Mouse (Mus musculus) intestine, postnatal 0 days (tissue): Measurements from ENCODE around the gene Rgs10. TPM values are rescaled to one million over a fixed set of nuclear protein-coding genes. Genes with fewer than 3 reads are reported as not detected.

Source experiments
- ATAC-seq: fragments of 200-750 bp; cut with Nextera tagmentation; 2 replicates; pipeline ENCODE4 v1.8.0; 2017; ENCODE audit warnings: mild to moderate bottlenecking, moderate TSS enrichment, moderate library complexity
- H3K27ac ChIP-seq: fragments of 300-500 bp; sonication (generic); 2 replicates; pipeline ENCODE4 v1.5.1; 2014; ENCODE audit warnings: mild to moderate bottlenecking, low read depth, low read length, moderate library complexity
- H3K27me3 ChIP-seq: fragments of 300-500 bp; sonication (generic); replicated peaks from 2 replicates; pipeline ENCODE4 v1.6.1; 2014; ENCODE audit warnings: low read length, mixed read lengths; ENCODE audit not compliant: control insufficient read depth, insufficient read depth
- H3K36me3 ChIP-seq: fragments of 300-500 bp; sonication (generic); 2 replicates; pipeline ENCODE4 v1.6.1; 2014; ENCODE audit warnings: mild to moderate bottlenecking, moderate library complexity; ENCODE audit not compliant: control insufficient read depth, insufficient read depth
- H3K4me1 ChIP-seq: fragments of 300-500 bp; sonication (generic); replicated peaks from 2 replicates; pipeline ENCODE4 v1.6.1; 2014; ENCODE audit warnings: antibody characterized with exemption, low read length, mixed read lengths; ENCODE audit not compliant: control insufficient read depth, insufficient read depth
- H3K4me2 ChIP-seq: fragments of 300-500 bp; sonication (generic); replicated peaks from 2 replicates; pipeline ENCODE4 v1.6.1; 2014; ENCODE audit warnings: low read depth, mild to moderate bottlenecking, moderate library complexity
- H3K4me3 ChIP-seq: fragments of 300-500 bp; sonication (generic); 2 replicates; pipeline ENCODE4 v1.5.1; 2014; ENCODE audit warnings: low read depth, low read length
- H3K9ac ChIP-seq: fragments of 300-500 bp; sonication (generic); 2 replicates; pipeline ENCODE4 v1.6.1; 2014; ENCODE audit warnings: mild to moderate bottlenecking, low read depth, low read length
- H3K9me3 ChIP-seq: fragments of 300-500 bp; sonication (generic); 2 replicates; pipeline ENCODE4 v1.6.1; 2016; ENCODE audit warnings: mixed run types; ENCODE audit not compliant: control insufficient read depth
- CTCF ChIP-seq: sonication (generic); IDR thresholded peaks from 2 replicates; pipeline ENCODE4 v1.5.1; 2016; ENCODE audit warnings: low read depth, mild to moderate bottlenecking, control low read depth, antibody characterized with exemption, moderate library complexity
- WGBS: fragments of 180-500 bp; shearing (Covaris S2); extraction: QIAGEN DNeasy Blood & Tissue Kit; methylation state at CpG from one replicate; pipeline ENCODE4 v1.1.7; 2014; 5-methylcytosine and 5-hydroxymethylcytosine counted together
- polyA plus RNA-seq: library from polyadenylated mRNA; unstranded; fragments of >200 nt; fragmentation: Nextera tagmentation; extraction: Ambion mirVana; gene quantifications from 2 replicates; pipeline ENCODE4 v1.2.1, GENCODE M21; 2015

Rgs10 gene
- polyA plus RNA-seq, 1 experiment from 2014 or later: 20.9 TPM

DNA sequence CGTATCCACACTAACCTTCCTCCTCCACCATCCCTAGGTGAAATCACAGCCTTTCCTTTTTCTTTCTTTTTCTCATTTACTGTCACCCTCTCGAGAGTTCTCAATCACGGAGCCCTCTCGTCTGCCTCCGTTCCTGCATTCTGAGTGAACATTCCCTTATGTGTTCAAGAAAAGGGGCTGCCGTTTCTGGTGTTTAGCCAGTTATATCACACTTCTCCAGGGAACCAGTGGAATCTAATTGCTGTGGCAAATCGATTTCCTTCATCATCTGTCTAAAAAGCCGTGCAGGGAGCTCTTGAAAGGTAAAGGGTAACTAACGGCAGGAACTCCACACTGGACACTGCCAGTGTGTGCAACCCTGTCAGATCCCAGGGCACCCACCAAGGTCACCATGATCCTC is 87.6 kb downstream of the Rgs10 start:
- Histone ChIP-seq H3K4me1 (no peaks in the 10 kb centered on the region), H3K27ac (no peak overlapping the region), H3K9ac (no peak overlapping the region), H3K36me3 (no peaks in the 10 kb centered on the region), H3K27me3 (no peaks in the 10 kb centered on the region), H3K4me3 (no peak overlapping the region), H3K4me2 (no peak overlapping the region), H3K9me3 (no peaks in the 10 kb centered on the region)
- ATAC-seq: no peak
- TF ChIP-seq CTCF: no peak
- WGBS: 68% methylated on average over 9 of the region's 9 CpGs

DNA sequence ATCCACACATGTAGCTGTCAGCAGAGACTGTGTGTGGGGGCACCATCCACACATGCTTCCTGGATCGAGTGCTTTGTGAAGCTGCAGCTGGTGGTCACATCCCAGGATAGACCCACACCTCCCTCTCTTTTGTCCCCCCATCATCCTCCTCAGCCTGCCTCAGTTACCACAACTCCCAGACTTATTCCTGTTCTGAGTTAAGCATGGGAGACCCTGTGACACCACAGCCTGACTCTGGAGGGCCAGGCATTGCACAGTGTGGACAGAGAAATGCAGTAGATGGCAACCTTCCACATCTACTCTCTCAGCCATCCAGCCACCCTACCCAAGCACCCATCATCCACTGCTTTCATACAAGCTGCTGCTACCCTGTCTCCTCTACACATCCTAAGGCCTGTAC is 93.6 kb downstream of the Rgs10 start:
- Histone ChIP-seq H3K9ac (no peak overlapping the region), H3K27ac (no peak overlapping the region), H3K9me3 (no peaks in the 10 kb centered on the region), H3K4me1 (no peaks in the 10 kb centered on the region), H3K27me3 (no peaks in the 10 kb centered on the region), H3K4me2 (no peak overlapping the region), H3K36me3 (no peaks in the 10 kb centered on the region), H3K4me3 (no peak overlapping the region)
- WGBS: 91% methylated on average over 1 of the region's 1 CpGs
- no peak for ATAC-seq
- TF ChIP-seq CTCF: no peak

Other genes starting within 250 kb of the Rgs10 start
- gene Cox6a2, start 212.4 kb downstream of the Rgs10 start, polyA plus RNA-seq: 0.24 and 0.90 TPM in 2 replicates
- gene Armc5, start 181.4 kb downstream of the Rgs10 start, polyA plus RNA-seq: 12.1 and 14.0 TPM in 2 replicates
- 3.6 and 4.2 TPM in 2 replicates for gene 9130023H24Rik, start 180.7 kb downstream of the Rgs10 start, polyA plus RNA-seq
- 111 and 113 TPM in 2 replicates for gene Tgfb1i1, start 171.9 kb downstream of the Rgs10 start, polyA plus RNA-seq
- not detected in 2 replicates for gene Slc5a2, start 153.1 kb downstream of the Rgs10 start, polyA plus RNA-seq
- 32.6 and 34.7 TPM in 2 replicates for gene BC017158, start 120.6 kb downstream of the Rgs10 start, polyA plus RNA-seq
- gene Tial1, start 43.0 kb upstream of the Rgs10 start, polyA plus RNA-seq: 17.3 and 18.9 TPM in 2 replicates
- gene Bag3, start 104.9 kb upstream of the Rgs10 start, polyA plus RNA-seq: 7.4 and 7.5 TPM in 2 replicates
- gene Inpp5f, start 192.6 kb upstream of the Rgs10 start, polyA plus RNA-seq: 8.3 and 9.3 TPM in 2 replicates